25 mouse cellular contexts compared by ENCODE assay signal in the genomic region with DNA sequence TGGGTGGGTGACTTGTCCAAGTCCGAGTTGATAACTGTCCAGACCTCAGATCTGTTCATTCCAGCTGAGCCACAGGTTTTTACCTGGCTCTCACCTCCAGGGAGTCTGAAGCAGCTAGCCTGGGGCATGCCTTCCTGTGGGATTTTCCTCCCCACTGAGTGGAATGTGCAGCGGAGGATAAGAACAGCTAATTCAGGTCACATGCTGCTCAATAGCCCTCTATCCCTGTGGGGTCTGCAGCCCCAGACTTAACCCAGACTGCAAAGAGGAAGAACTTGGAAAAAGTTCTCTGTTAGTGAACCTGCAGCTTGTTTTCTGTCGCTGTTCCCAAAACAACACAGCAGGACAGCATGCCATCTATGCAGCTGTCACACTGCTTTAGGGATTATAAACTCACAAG. TPM values are rescaled to one million over a fixed set of nuclear protein-coding genes. Genes with fewer than 3 reads are reported as not detected.
DNase-seq lines count a peak whose midpoint lies in the region; ATAC-seq lines count a peak whose summit lies in the region.
"Had no signal": no experiment of that assay in that cellular context is flagged by ENCODE, and none has a peak within 500 bp of the region (broad histone marks: within the 10 kb centered on the region; RNA-seq: fewer than 3 reads in every experiment).

No protein-coding gene starts in this region.

- H3K4me3 ChIP-seq in heart, embryonic 10.5 days, result no peak overlapping the region
- H3K4me3 ChIP-seq in midbrain, embryonic 10.5 days, result no peak overlapping the region
- no peak overlapping the region for H3K4me3 ChIP-seq in midbrain, embryonic 13.5 days (replicated peaks)
- no peak overlapping the region for H3K4me3 ChIP-seq in limb, embryonic 12.5 days (replicated peaks)
- H3K4me3 ChIP-seq: embryonic facial prominence, embryonic 13.5 days; erythroblast, embryonic 14.5 days; forebrain, embryonic 13.5 days; heart, embryonic 15.5 days; hindbrain, embryonic 12.5 days; liver, embryonic 15.5 days; neural tube, embryonic 13.5 days had no signal

- 36% methylated on average over 3 of the region's 3 CpGs for WGBS in heart, embryonic 10.5 days
- 23% methylated on average over 3 of the region's 3 CpGs for WGBS in midbrain, embryonic 10.5 days
- 26% methylated on average over 3 of the region's 3 CpGs for WGBS in midbrain, embryonic 13.5 days
- WGBS in limb, embryonic 12.5 days, result 8% methylated on average over 3 of the region's 3 CpGs

- no peak for ATAC-seq in midbrain, embryonic 13.5 days
- no peak; the same call in 1 of the 2 replicates for ATAC-seq in limb, embryonic 12.5 days (ENCODE audit: insufficient number of reproducible peaks, insufficient read depth, low FRiP score, low TSS enrichment, low read depth)
- ATAC-seq: forebrain, embryonic 13.5 days; intestine, postnatal 0 days had no signal

- H3K27ac ChIP-seq in heart, embryonic 10.5 days, result 0 out of 2 replicates have a peak overlapping the region, but pooled peaks have one; percentile 43
- H3K27ac ChIP-seq in midbrain, embryonic 10.5 days (replicated peaks), result 0 out of 2 replicates have a peak overlapping the region, but pooled peaks have one; percentile 58
- no peak overlapping the region for H3K27ac ChIP-seq in midbrain, embryonic 13.5 days
- H3K27ac ChIP-seq in limb, embryonic 12.5 days, result peak overlapping the region; percentile 25
- H3K27ac ChIP-seq: embryonic facial prominence, embryonic 13.5 days; forebrain, embryonic 13.5 days; heart, embryonic 15.5 days; hindbrain, embryonic 12.5 days; liver, embryonic 15.5 days; neural tube, embryonic 13.5 days had no signal

- no peaks in the 10 kb centered on the region for H3K36me3 ChIP-seq in heart, embryonic 10.5 days
- no peaks in the 10 kb centered on the region for H3K36me3 ChIP-seq in midbrain, embryonic 10.5 days
- H3K36me3 ChIP-seq in midbrain, embryonic 13.5 days, result no peaks in the 10 kb centered on the region
- no peaks in the 10 kb centered on the region for H3K36me3 ChIP-seq in limb, embryonic 12.5 days
- H3K36me3 ChIP-seq: embryonic facial prominence, embryonic 13.5 days; heart, embryonic 15.5 days; hindbrain, embryonic 12.5 days; liver, embryonic 15.5 days; neural tube, embryonic 13.5 days had no signal

- peaks cover 52% of the 10 kb centered on the region for H3K4me1 ChIP-seq in heart, embryonic 10.5 days
- peaks cover 57% of the 10 kb centered on the region for H3K4me1 ChIP-seq in midbrain, embryonic 10.5 days
- H3K4me1 ChIP-seq in midbrain, embryonic 13.5 days (replicated peaks), result peaks cover 60% of the 10 kb centered on the region
- peaks cover 30% of the 10 kb centered on the region for H3K4me1 ChIP-seq in limb, embryonic 12.5 days (replicated peaks)

- no peak overlapping the region for H3K4me2 ChIP-seq in midbrain, embryonic 13.5 days (replicated peaks)
- H3K4me2 ChIP-seq in limb, embryonic 12.5 days, result no peak overlapping the region
- H3K4me2 ChIP-seq: embryonic facial prominence, embryonic 13.5 days; forebrain, embryonic 13.5 days; heart, embryonic 15.5 days; hindbrain, embryonic 12.5 days; liver, embryonic 15.5 days; lung, embryonic 14.5 days; neural tube, embryonic 13.5 days had no signal

- H3K9ac ChIP-seq in midbrain, embryonic 13.5 days (replicated peaks), result no peak overlapping the region
- H3K9ac ChIP-seq in limb, embryonic 12.5 days (replicated peaks), result no peak overlapping the region
- H3K9ac ChIP-seq: embryonic facial prominence, embryonic 13.5 days; forebrain, embryonic 13.5 days; heart, embryonic 15.5 days; hindbrain, embryonic 12.5 days; liver, embryonic 15.5 days; lung, embryonic 14.5 days; neural tube, embryonic 13.5 days had no signal

- H3K27me3 ChIP-seq in heart, embryonic 10.5 days (ENCODE audit: insufficient read depth, poor library complexity, severe bottlenecking), result no peaks in the 10 kb centered on the region
- H3K27me3 ChIP-seq in midbrain, embryonic 10.5 days (ENCODE audit: low read depth, poor library complexity, severe bottlenecking), result no peaks in the 10 kb centered on the region
- H3K27me3 ChIP-seq in midbrain, embryonic 13.5 days, result no peaks in the 10 kb centered on the region
- H3K27me3 ChIP-seq in limb, embryonic 12.5 days, result no peaks in the 10 kb centered on the region
- H3K27me3 ChIP-seq: embryonic facial prominence, embryonic 13.5 days; forebrain, embryonic 13.5 days; heart, embryonic 15.5 days; hindbrain, embryonic 12.5 days; neural tube, embryonic 13.5 days had no signal

- DNase-seq in heart, embryonic 10.5 days (ENCODE audit: low spot score), result no peak
- DNase-seq in heart, postnatal 14 days, result no peak
- no peak for DNase-seq in midbrain, embryonic 10.5 days (ENCODE audit: low spot score)
- no peak for DNase-seq in frontal cortex, postnatal 10 days (ENCODE audit: low spot score in 2 of 2)
- DNase-seq in frontal cortex, postnatal 36 days (ENCODE audit: low spot score in 2 of 2), result no peak
- DNase-seq: adrenal gland, postnatal 14 days; B cell, adult 2 months; cerebellum, adult 11-12 months; cerebellum, adult 9-11 months; embryo, embryonic 11 days; heart, postnatal 36 days; kidney, postnatal 25 days; lung, embryonic 14.5 days; lung, postnatal 14 days; right cerebral cortex, postnatal 14 days had no signal

- intact Hi-C loops in heart, postnatal 14 days (cut with DNase I), result no loop called here

- no peaks in the 10 kb centered on the region for H3K9me3 ChIP-seq in heart, embryonic 10.5 days
- no peaks in the 10 kb centered on the region for H3K9me3 ChIP-seq in midbrain, embryonic 10.5 days (replicated peaks)
- H3K9me3 ChIP-seq in midbrain, embryonic 13.5 days, result no peaks in the 10 kb centered on the region
- H3K9me3 ChIP-seq in limb, embryonic 12.5 days, result no peaks in the 10 kb centered on the region
- H3K9me3 ChIP-seq: embryonic facial prominence, embryonic 13.5 days; forebrain, embryonic 13.5 days; heart, embryonic 15.5 days; hindbrain, embryonic 12.5 days; liver, embryonic 15.5 days; neural tube, embryonic 13.5 days had no signal

RNA-seq across cellular contexts. Expression of gene Bod1, which starts 59.0 kb away (rescaled TPM):
- 65.5 and 81.7 TPM in 2 replicates for polyA plus RNA-seq in heart, embryonic 10.5 days (2016; fragmentation: Nextera tagmentation; extraction: Ambion mirVana)
- 10 to 100 TPM; 88.9 to 98.9 TPM for total RNA-seq in heart, postnatal 14 days (2021)
- 123 and 133 TPM in 2 replicates for polyA plus RNA-seq in midbrain, embryonic 10.5 days (2016; fragmentation: Nextera tagmentation; extraction: Ambion mirVana)
- polyA plus RNA-seq in midbrain, embryonic 13.5 days (2015; fragmentation: Nextera tagmentation; extraction: Ambion mirVana), result 153 and 163 TPM in 2 replicates
- 122 and 135 TPM in 2 replicates for polyA plus RNA-seq in limb, embryonic 12.5 days (2016; fragmentation: Nextera tagmentation; extraction: Ambion mirVana)
